Mouse (Mus musculus): ENCODE measurements around the gene Fcer1g. TPM values are rescaled to one million over a fixed set of nuclear protein-coding genes. Genes with fewer than 3 reads are reported as not detected.

Fcer1g gene
- polyA plus RNA-seq (2017; shearing (Covaris generic)), result 5.2 TPM

DNA sequence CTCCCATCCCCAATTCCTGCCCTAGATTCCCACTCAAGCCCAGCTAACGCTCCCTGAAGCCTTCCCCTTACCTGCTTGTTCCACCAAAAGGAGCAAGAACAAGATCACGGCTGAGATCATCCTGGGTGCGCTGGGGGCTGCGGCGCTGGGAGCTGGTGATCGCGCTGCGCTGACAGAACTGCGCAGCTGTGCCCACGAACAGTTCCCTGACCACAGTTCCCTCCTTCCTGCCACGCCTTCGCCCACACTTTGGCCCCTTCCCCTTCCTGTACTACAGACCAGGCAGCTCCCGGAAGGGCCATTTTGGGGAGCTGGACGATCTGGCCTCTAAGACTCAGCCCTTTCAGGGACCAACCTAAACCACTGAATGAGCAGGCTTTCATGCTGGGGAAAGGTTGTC is at the start of gene Fcer1g:
Fcer1g (minus strand) TSS at position 240 of the 400 bp plus-strand sequence.

DNA sequence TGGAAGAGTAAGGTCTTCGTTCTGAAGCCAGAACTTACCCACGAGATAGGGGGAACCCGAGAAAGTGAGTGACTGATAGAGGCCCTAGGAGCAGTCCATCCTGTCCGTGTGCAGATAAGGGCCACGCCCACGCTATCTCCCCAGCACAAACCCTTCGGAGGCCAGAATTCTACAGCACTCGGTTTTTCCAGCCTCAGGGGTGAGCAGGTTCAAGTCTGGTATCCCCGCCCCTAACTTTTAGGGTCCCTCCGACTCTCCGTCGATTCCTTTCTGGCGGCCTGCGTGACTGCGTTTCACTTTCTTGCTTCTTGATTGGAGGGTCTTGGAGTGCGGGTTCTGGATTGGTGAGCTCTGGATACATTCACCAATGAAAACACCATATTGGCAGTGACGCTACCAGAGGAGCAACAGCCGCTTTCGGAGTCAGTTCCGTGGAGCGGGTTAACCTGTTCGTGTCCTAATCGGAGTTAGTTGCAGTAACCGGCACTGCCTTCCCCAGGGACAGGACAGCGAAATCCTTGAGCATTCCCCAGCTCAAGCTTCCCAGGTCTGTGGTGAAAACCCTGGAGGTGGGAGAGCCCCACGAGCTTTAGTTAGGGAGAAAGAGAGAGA is 46.9 kb upstream of the Fcer1g start, which contains the start of gene Ppox:
Ppox (minus strand) TSS at position 271 of the 612 bp plus-strand sequence.

DNA sequence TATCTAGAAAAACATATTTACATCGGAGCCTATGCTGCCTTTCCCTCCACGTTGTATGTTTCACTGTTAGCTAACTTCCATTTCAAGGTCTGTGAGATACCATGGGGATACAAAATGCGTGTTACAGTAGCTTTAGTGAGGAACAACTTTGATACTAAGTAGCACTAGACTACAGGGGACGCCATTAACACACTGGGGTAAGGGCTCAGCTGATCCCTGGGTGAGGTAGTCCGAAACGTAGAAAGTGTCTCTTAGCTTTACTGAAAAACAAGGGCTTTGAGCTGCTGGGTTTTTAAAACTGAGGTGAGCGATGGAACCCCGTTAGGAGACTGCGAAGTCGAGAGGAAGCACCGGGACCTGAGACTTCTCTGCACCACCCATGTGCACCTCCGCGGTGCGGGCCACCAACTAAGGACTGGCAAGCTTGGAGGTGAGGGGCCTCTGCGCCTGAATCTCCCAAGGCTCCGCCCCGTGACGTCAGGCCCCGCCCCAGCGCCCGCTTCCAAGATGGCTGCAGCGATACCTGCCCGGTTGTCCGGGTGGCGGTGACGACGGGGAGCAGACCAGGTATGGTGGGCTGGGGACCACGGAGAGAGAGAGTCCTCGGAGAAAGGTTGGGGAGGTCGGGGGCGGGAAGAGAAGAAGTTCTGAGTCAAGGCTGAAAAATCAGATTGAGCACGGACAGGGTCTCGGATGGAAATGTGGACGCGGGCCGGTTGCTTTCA is 35.8 kb upstream of the Fcer1g start, which contains the start of gene B4galt3:
B4galt3 (plus strand) TSS at position 481 of the 725 bp plus-strand sequence.

GRCm38 (mm10) chr1:171250680-171251593 is 16.8 kb upstream of the Fcer1g start, which contains the start of gene Ndufs2:
Gene Ndufs2 (minus strand): TSS chr1:171251388.

GRCm38 (mm10) chr1:171249913-171250600 is 15.9 kb upstream of the Fcer1g start, which contains the start of gene Adamts4:
Gene Adamts4 (plus strand): TSS chr1:171250421.

GRCm38 (mm10) chr1:171224857-171225256 is 9.3 kb downstream of the Fcer1g start, which contains the start of gene Apoa2:
Gene Apoa2 (plus strand): TSS chr1:171225054.

DNA sequence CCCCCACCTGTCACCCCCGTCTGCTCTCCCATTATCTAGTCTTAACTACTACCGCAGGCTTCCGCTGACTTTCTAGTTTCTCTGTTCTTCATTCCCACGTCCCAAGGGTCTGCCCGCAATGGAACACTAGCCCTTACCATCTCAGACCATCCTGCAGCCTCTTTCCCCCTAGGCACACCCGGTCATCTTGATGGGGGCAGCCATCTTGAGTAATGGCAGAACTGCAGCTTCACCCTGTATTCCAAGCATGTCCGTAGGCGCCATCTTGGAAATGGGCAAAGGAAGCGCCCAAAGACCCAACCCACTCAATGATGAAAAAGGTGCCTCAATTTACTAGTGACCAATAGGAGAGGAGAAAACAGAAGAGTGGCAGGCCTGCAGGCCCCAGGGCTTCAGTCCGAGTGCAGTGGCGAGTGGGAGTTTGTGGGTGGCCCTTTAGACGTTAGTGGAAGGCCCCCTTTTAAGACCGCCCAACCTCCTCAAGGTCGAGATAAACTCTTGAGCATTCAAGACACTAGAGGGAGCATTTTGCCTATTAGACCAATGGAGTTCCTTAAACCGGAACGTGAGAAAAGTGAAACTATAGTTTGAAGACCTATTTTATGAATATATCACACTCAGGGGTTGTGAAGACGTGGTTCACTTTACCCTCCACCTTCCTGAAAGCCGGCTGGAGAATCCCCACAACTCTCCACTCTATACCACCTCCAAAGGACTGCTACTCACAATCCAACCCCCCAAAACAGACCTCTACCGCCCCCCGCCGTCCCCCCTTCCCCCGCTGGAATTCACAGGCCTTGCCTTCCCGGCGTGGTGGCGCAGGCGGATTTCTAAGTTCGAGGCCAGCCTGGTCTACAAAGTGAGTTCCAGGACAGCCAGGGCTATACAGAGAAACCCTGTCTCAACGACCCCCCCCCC is 11.7 kb downstream of the Fcer1g start, which contains the start of gene Tomm40l:
Tomm40l (minus strand) TSS at position 277 of the 918 bp plus-strand sequence.

GRCm38 (mm10) chr1:171213801-171214496 is 20.2 kb downstream of the Fcer1g start, which contains the start of gene Nr1i3:
Gene Nr1i3 (plus strand): TSS chr1:171213970.

DNA sequence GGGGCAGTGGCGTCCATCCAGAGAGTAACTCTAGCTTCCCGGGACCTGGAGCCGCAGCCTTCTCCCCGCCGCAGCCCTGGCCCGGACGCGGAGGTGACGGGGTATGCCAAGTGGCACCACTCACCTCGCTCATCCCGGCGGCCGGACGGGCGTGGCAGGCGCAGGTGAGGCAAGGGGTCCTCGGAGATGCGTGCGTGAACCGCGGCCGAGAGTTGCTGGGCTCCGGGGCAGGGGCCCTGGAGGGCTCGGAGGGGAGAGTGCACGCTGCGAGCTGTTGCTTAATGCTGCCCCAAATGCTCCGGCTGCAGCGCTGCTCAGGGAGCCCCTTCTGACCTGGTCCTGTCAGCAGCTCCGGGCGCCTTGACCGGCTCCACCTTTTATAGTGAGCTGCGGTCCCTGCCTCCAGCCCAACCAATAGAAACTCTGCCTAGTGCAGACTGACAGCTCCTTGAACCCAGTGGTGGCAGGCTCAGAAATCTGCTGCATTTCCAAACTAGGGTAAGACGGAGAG is 38.2 kb downstream of the Fcer1g start, which contains the start of gene Pcp4l1:
Pcp4l1 (minus strand) TSS at position 382 of the 511 bp plus-strand sequence.

Other genes starting within 250 kb of the Fcer1g start
- 0.47 TPM for gene Fcgr4, start 215.4 kb downstream of the Fcer1g start, polyA plus RNA-seq (2017; shearing (Covaris generic))
- 1.6 TPM for gene Fcgr3, start 169.4 kb downstream of the Fcer1g start, polyA plus RNA-seq (2017; shearing (Covaris generic))
- gene Cfap126, start 120.4 kb downstream of the Fcer1g start, polyA plus RNA-seq (2017; shearing (Covaris generic)), result 1.2 TPM
- gene Sdhc, start 83.8 kb downstream of the Fcer1g start, polyA plus RNA-seq (2017; shearing (Covaris generic)), result 159 TPM
- not detected for gene Mpz, start 83.7 kb downstream of the Fcer1g start, polyA plus RNA-seq (2017; shearing (Covaris generic))
- gene Pcp4l1, start 38.1 kb downstream of the Fcer1g start, polyA plus RNA-seq (2017; shearing (Covaris generic)), result not detected
- gene Nr1i3, start 20.4 kb downstream of the Fcer1g start, polyA plus RNA-seq (2017; shearing (Covaris generic)), result 0.36 TPM
- gene Tomm40l, start 11.9 kb downstream of the Fcer1g start, polyA plus RNA-seq (2017; shearing (Covaris generic)), result 34.9 TPM
- gene Apoa2, start 9.3 kb downstream of the Fcer1g start, polyA plus RNA-seq (2017; shearing (Covaris generic)), result not detected
- gene Adamts4, start 16.1 kb upstream of the Fcer1g start, polyA plus RNA-seq (2017; shearing (Covaris generic)), result 0.12 TPM
- 181 TPM for gene Ndufs2, start 17.0 kb upstream of the Fcer1g start, polyA plus RNA-seq (2017; shearing (Covaris generic))
- gene B4galt3, start 36.0 kb upstream of the Fcer1g start, polyA plus RNA-seq (2017; shearing (Covaris generic)), result 43.3 TPM
- gene Ppox, start 46.8 kb upstream of the Fcer1g start, polyA plus RNA-seq (2017; shearing (Covaris generic)), result 83.9 TPM
- gene Usp21, start 53.6 kb upstream of the Fcer1g start, polyA plus RNA-seq (2017; shearing (Covaris generic)), result 61.2 TPM
- 54.1 TPM for gene Ufc1, start 60.7 kb upstream of the Fcer1g start, polyA plus RNA-seq (2017; shearing (Covaris generic))
- gene Dedd, start 94.8 kb upstream of the Fcer1g start, polyA plus RNA-seq (2017; shearing (Covaris generic)), result 45.6 TPM
- 48.6 TPM for gene Nit1, start 111.3 kb upstream of the Fcer1g start, polyA plus RNA-seq (2017; shearing (Covaris generic))
- gene Pfdn2, start 111.3 kb upstream of the Fcer1g start, polyA plus RNA-seq (2017; shearing (Covaris generic)), result 93.6 TPM
- gene Klhdc9, start 126.4 kb upstream of the Fcer1g start, polyA plus RNA-seq (2017; shearing (Covaris generic)), result 0.29 TPM
- gene Nectin4, start 135.7 kb upstream of the Fcer1g start, polyA plus RNA-seq (2017; shearing (Covaris generic)), result 0.07 TPM
- 190 TPM for gene Arhgap30, start 154.6 kb upstream of the Fcer1g start, polyA plus RNA-seq (2017; shearing (Covaris generic))
- gene Usf1, start 176.9 kb upstream of the Fcer1g start, polyA plus RNA-seq (2017; shearing (Covaris generic)), result 75.0 TPM
- 3.2 TPM for gene Tstd1, start 184.5 kb upstream of the Fcer1g start, polyA plus RNA-seq (2017; shearing (Covaris generic))
- 0.26 TPM for gene F11r, start 203.2 kb upstream of the Fcer1g start, polyA plus RNA-seq (2017; shearing (Covaris generic))